Mouse (Mus musculus) neural tube, embryonic 12.5 days (tissue): ENCODE results near the gene Trpv3. TPM values are rescaled to one million over a fixed set of nuclear protein-coding genes. Genes with fewer than 3 reads are reported as not detected.

Source experiments
- ATAC-seq: fragments of 200-750 bp; cut with Nextera tagmentation; 2 replicates; pipeline ENCODE4 v1.8.0; 2017; ENCODE audit warnings: low read depth, mild to moderate bottlenecking, moderate TSS enrichment, moderate library complexity; ENCODE audit not compliant: low FRiP score
- H3K27ac ChIP-seq: fragments of 300-500 bp; sonication (generic); 2 replicates; pipeline ENCODE4 v1.5.1; 2016
- H3K27me3 ChIP-seq: fragments of 300-500 bp; sonication (generic); replicated peaks from 2 replicates; pipeline ENCODE4 v1.6.1; 2016; ENCODE audit warnings: mild to moderate bottlenecking
- H3K36me3 ChIP-seq: fragments of 300-500 bp; sonication (generic); 2 replicates; pipeline ENCODE4 v1.6.1; 2016; ENCODE audit warnings: mild to moderate bottlenecking
- H3K4me1 ChIP-seq: fragments of 300-500 bp; sonication (generic); 2 replicates; pipeline ENCODE4 v1.6.1; 2016
- H3K4me2 ChIP-seq: fragments of 300-500 bp; sonication (generic); replicated peaks from 2 replicates; pipeline ENCODE4 v1.6.1; 2016; ENCODE audit warnings: mild to moderate bottlenecking
- H3K4me3 ChIP-seq: fragments of 300-500 bp; sonication (generic); 2 replicates; pipeline ENCODE4 v1.5.1; 2016
- H3K9ac ChIP-seq: fragments of 300-500 bp; sonication (generic); 2 replicates; pipeline ENCODE4 v1.6.1; 2016; ENCODE audit warnings: mild to moderate bottlenecking
- H3K9me3 ChIP-seq: fragments of 300-500 bp; sonication (generic); 2 replicates; pipeline ENCODE4 v1.6.1; 2016; ENCODE audit warnings: mild to moderate bottlenecking
- WGBS: fragments of 180-500 bp; shearing (Covaris S2); methylation state at CpG from one replicate; pipeline ENCODE4 v1.1.7; 2016; 5-methylcytosine and 5-hydroxymethylcytosine counted together
- polyA plus RNA-seq: library from polyadenylated mRNA; unstranded; fragments of >200 nt; fragmentation: Nextera tagmentation; extraction: Ambion mirVana; gene quantifications from 2 replicates; pipeline ENCODE4 v1.2.1, GENCODE M21; 2016

The Trpv3 gene
- polyA plus RNA-seq, 1 experiment from 2014 or later: 0.14 TPM

- WGBS: 85% methylated on average over 4 of the region's 4 CpGs
Measured at GRCm38 (mm10) chr11:73242777-73243176, 24.4 kb upstream of the Trpv3 start.

GRCm38 (mm10) chr11:73257362-73257945 lies 9.7 kb upstream of the Trpv3 start:
- H3K9me3 ChIP-seq: no peaks in the 10 kb centered on the region
- no peaks in the 10 kb centered on the region for H3K36me3 ChIP-seq
- no peaks in the 10 kb centered on the region for H3K4me1 ChIP-seq
- H3K4me2 ChIP-seq: no peak overlapping the region
- no peak overlapping the region for H3K9ac ChIP-seq
- no peaks in the 10 kb centered on the region for H3K27me3 ChIP-seq
- no peak for ATAC-seq
- no peak overlapping the region for H3K4me3 ChIP-seq
- WGBS: 79% methylated on average over 4 of the region's 4 CpGs
- H3K27ac ChIP-seq: no peak overlapping the region

More at GRCm38 (mm10) chr11:73242777-73243176, 24.4 kb upstream of the Trpv3 start:
- H3K4me3 ChIP-seq: no peak overlapping the region
- no peaks in the 10 kb centered on the region for H3K4me1 ChIP-seq
- H3K36me3 ChIP-seq: no peaks in the 10 kb centered on the region
- no peak overlapping the region for H3K4me2 ChIP-seq
- no peak for ATAC-seq
- H3K9me3 ChIP-seq: no peaks in the 10 kb centered on the region
- H3K27me3 ChIP-seq: no peaks in the 10 kb centered on the region
- no peak overlapping the region for H3K9ac ChIP-seq
- no peak overlapping the region for H3K27ac ChIP-seq

DNA sequence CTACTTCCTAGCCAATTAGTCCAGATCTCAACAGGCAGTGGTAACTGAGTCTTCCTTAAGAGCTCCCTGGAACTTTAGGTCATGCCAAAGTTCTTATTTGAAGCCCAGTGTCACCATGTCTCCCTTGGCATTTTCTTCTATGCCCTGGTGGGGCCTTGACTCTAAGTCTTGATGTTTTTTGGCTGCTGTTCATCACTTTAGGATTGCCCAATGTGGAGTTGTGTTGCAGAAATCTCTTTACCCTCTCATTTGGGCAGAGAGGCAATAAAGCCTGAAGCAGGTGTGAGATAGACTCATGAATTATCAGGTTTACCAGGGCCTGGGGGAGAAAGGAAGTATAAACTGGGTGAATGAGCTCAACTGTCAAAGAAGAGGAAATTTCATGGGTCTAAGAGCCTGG lies 8.5 kb upstream of the Trpv3 start:
- H3K27me3 ChIP-seq: no peaks in the 10 kb centered on the region
- H3K4me3 ChIP-seq: no peak overlapping the region
- no peak overlapping the region for H3K9ac ChIP-seq
- H3K4me1 ChIP-seq: no peaks in the 10 kb centered on the region
- ATAC-seq: no peak
- no peak overlapping the region for H3K27ac ChIP-seq
- H3K36me3 ChIP-seq: no peaks in the 10 kb centered on the region
- no peak overlapping the region for H3K4me2 ChIP-seq
- no peaks in the 10 kb centered on the region for H3K9me3 ChIP-seq

DNA sequence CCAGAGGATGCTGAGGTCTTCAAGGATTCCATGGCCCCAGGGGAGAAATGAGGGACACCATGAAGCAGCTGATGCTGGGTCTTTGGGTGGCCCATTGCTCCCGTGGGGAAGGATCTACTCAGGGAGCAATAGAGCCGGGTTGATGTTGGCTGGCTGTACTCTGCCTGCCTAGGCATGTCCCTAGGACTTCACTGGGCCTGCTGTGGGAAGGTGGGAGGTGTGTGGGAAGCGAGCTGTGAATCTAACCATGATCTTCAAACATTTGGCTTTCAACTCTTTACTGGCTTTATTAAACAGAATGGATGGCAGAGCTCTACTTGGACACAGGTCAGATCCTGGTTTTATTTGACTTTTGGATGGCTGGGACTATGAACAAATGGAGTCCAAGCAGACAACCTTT lies 6.7 kb upstream of the Trpv3 start:
- H3K27ac ChIP-seq: no peak overlapping the region
- no peak overlapping the region for H3K4me3 ChIP-seq
- no peaks in the 10 kb centered on the region for H3K36me3 ChIP-seq
- no peak overlapping the region for H3K9ac ChIP-seq
- WGBS: 81% methylated on average over 3 of the region's 3 CpGs
- H3K9me3 ChIP-seq: no peaks in the 10 kb centered on the region
- ATAC-seq: no peak
- no peaks in the 10 kb centered on the region for H3K27me3 ChIP-seq
- H3K4me1 ChIP-seq: no peaks in the 10 kb centered on the region
- no peak overlapping the region for H3K4me2 ChIP-seq

DNA sequence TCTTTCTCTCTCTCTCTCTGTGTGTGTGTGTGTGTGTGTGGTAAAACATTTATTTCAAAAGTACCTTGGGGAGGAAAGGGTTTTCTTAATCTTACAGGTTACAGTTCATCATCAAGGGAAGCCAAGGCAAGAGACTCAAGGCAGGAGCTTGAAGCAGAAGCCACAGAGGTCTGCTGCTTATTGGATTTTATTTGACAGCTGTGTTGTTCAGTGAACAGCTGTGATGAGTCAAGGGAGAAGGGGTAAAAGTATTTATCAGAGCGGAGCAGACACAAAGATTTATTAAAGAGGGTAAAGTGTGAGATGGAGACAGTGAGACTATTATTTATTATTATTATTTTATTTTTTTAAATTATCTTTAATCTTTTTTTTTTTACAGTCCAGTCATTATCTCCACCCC lies 5.8 kb upstream of the Trpv3 start:
- H3K9ac ChIP-seq: no peak overlapping the region
- H3K4me3 ChIP-seq: no peak overlapping the region
- H3K4me2 ChIP-seq: no peak overlapping the region
- H3K27me3 ChIP-seq: no peaks in the 10 kb centered on the region
- no peak overlapping the region for H3K27ac ChIP-seq
- ATAC-seq: no peak
- 97% methylated on average over 1 of the region's 1 CpGs for WGBS
- H3K4me1 ChIP-seq: no peaks in the 10 kb centered on the region
- H3K36me3 ChIP-seq: no peaks in the 10 kb centered on the region
- H3K9me3 ChIP-seq: no peaks in the 10 kb centered on the region

GRCm38 (mm10) chr11:73274821-73275220 lies 7.6 kb downstream of the Trpv3 start:
- Histone ChIP-seq H3K4me1 (no peaks in the 10 kb centered on the region), H3K9ac (no peak overlapping the region), H3K4me2 (no peak overlapping the region), H3K9me3 (no peaks in the 10 kb centered on the region), H3K36me3 (no peaks in the 10 kb centered on the region), H3K27me3 (no peaks in the 10 kb centered on the region), H3K4me3 (no peak overlapping the region), H3K27ac (no peak overlapping the region)
- WGBS: 44% methylated on average over 2 of the region's 2 CpGs
- ATAC-seq: no peak

DNA sequence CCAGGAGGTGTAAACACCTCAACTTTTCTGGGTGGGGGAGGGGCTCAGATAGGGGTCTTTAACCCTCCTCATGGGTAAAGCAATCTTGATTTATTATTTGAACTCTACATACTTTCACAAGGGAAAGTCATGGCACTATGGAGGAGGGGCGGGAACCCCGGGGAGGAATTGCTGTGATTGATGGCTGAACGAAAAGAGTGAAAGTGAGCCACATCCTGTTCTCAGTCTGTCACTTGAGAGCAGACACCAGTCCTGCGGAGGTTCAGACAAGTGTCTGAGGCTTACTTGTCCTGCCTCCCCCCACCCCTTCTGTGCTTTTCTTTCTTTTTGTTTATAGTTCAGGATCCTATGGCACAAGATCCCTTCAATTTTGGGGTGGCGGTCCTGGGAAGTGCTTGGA lies 13.5 kb downstream of the Trpv3 start:
- Histone ChIP-seq H3K4me2 (no peak overlapping the region), H3K9me3 (no peaks in the 10 kb centered on the region), H3K36me3 (no peaks in the 10 kb centered on the region), H3K4me3 (no peak overlapping the region), H3K9ac (no peak overlapping the region), H3K27ac (no peak overlapping the region), H3K4me1 (no peaks in the 10 kb centered on the region), H3K27me3 (no peaks in the 10 kb centered on the region)
- WGBS: 50% methylated on average over 5 of the region's 5 CpGs
- ATAC-seq: no peak

GRCm38 (mm10) chr11:73281528-73282027 lies 14.4 kb downstream of the Trpv3 start:
- Histone ChIP-seq H3K27me3 (no peaks in the 10 kb centered on the region), H3K9ac (peak overlapping the region; percentile 38), H3K9me3 (no peaks in the 10 kb centered on the region), H3K36me3 (no peaks in the 10 kb centered on the region), H3K4me1 (no peaks in the 10 kb centered on the region), H3K4me2 (peak overlapping the region; percentile 57), H3K27ac (no peak overlapping the region), H3K4me3 (peak overlapping the region; percentile 32)
- WGBS: 2% methylated on average over 16 of the region's 16 CpGs
- ATAC-seq: peak; percentile 76

- WGBS: 83% methylated on average over 9 of the region's 9 CpGs
- ATAC-seq: no peak
- H3K4me2 ChIP-seq: no peak overlapping the region
- H3K36me3 ChIP-seq: no peaks in the 10 kb centered on the region
- no peaks in the 10 kb centered on the region for H3K27me3 ChIP-seq
- no peak overlapping the region for H3K4me3 ChIP-seq
- H3K9ac ChIP-seq: no peak overlapping the region
- H3K4me1 ChIP-seq: no peaks in the 10 kb centered on the region
- H3K9me3 ChIP-seq: no peaks in the 10 kb centered on the region
- H3K27ac ChIP-seq: no peak overlapping the region
Measured at GRCm38 (mm10) chr11:73283369-73283768, 16.2 kb downstream of the Trpv3 start.

GRCm38 (mm10) chr11:73283926-73284325 lies 16.7 kb downstream of the Trpv3 start:
- Histone ChIP-seq H3K4me2 (no peak overlapping the region), H3K4me1 (no peaks in the 10 kb centered on the region), H3K9ac (no peak overlapping the region), H3K9me3 (no peaks in the 10 kb centered on the region), H3K36me3 (no peaks in the 10 kb centered on the region), H3K27ac (no peak overlapping the region), H3K4me3 (no peak overlapping the region), H3K27me3 (no peaks in the 10 kb centered on the region)
- WGBS: 42% methylated on average over 1 of the region's 1 CpGs
- ATAC-seq: no peak

DNA sequence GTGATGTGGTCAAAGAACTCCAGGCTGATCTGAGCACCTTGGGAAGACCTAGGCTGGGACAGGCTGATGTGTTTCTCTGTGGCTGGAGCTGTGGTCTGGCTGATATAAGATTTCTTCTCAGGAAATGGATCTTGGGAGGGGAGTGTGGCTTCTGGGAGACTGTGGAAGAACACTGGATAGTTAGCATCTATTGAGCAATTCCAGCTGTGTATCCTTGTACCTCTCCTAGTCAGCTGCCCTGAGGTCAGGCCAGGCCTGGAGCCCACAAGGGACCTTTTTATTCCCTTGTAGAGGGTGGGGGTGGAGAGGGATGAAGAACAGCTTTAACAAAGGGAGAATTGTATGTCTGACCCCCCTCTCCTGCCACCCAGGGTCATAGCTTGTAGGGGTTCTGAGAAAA lies 17.2 kb downstream of the Trpv3 start:
- Histone ChIP-seq H3K9me3 (no peaks in the 10 kb centered on the region), H3K9ac (no peak overlapping the region), H3K27me3 (no peaks in the 10 kb centered on the region), H3K36me3 (no peaks in the 10 kb centered on the region), H3K4me1 (no peaks in the 10 kb centered on the region), H3K4me3 (no peak overlapping the region), H3K4me2 (no peak overlapping the region), H3K27ac (no peak overlapping the region)
- no peak for ATAC-seq

DNA sequence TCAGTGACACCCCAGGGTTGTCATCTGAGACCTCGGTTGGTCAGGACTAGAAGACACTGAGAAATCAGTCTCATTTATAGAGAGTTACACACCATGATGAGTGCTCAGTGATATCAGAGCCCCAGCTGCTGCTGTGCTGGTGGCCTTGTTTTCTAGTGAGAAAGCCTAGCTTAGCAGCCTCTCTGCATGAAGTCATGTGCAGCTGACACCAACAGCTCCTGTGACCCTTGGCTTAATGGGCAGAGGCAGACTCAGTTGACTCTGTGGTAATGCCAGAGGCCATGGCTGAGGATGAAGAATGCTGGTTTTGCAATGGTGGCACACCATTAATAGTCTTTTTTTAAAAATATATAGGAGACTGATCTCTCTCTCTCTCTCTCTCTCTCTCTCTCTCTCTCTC lies 22.4 kb downstream of the Trpv3 start:
- ATAC-seq: no peak
- WGBS: 82% methylated on average over 1 of the region's 1 CpGs
- Histone ChIP-seq H3K27me3 (no peaks in the 10 kb centered on the region), H3K27ac (no peak overlapping the region), H3K9ac (no peak overlapping the region), H3K4me2 (no peak overlapping the region), H3K9me3 (no peaks in the 10 kb centered on the region), H3K36me3 (no peaks in the 10 kb centered on the region), H3K4me3 (no peak overlapping the region), H3K4me1 (no peaks in the 10 kb centered on the region)

GRCm38 (mm10) chr11:73303123-73303522 lies 35.9 kb downstream of the Trpv3 start:
- ATAC-seq: no peak
- Histone ChIP-seq H3K9ac (no peak overlapping the region), H3K4me2 (no peak overlapping the region), H3K4me3 (no peak overlapping the region), H3K27ac (no peak overlapping the region), H3K27me3 (no peaks in the 10 kb centered on the region), H3K4me1 (no peaks in the 10 kb centered on the region), H3K9me3 (no peaks in the 10 kb centered on the region), H3K36me3 (no peaks in the 10 kb centered on the region)
- 44% methylated on average over 2 of the region's 2 CpGs for WGBS
